Mouse (Mus musculus) kidney, embryonic 15.5 days (tissue): Measurements from ENCODE around the gene Kcnt2. TPM values are rescaled to one million over a fixed set of nuclear protein-coding genes. Genes with fewer than 3 reads are reported as not detected.

ENCODE experiments used
- ATAC-seq: fragments of 200-750 bp; cut with Nextera tagmentation; replicated peaks from 2 replicates; pipeline ENCODE4 v1.8.0; 2017; ENCODE audit warnings: moderate TSS enrichment; ENCODE audit not compliant: low FRiP score
- H3K27ac ChIP-seq: fragments of 300-500 bp; sonication (generic); 2 replicates; pipeline ENCODE4 v1.5.1; 2015; ENCODE audit warnings: mild to moderate bottlenecking, inconsistent platforms
- H3K27me3 ChIP-seq: fragments of 300-500 bp; sonication (generic); 2 replicates; pipeline ENCODE4 v1.6.1; 2015; ENCODE audit warnings: inconsistent platforms
- H3K36me3 ChIP-seq: fragments of 300-500 bp; sonication (generic); 2 replicates; pipeline ENCODE4 v1.6.1; 2015; ENCODE audit warnings: inconsistent platforms
- H3K4me1 ChIP-seq: fragments of 300-500 bp; sonication (generic); 2 replicates; pipeline ENCODE4 v1.6.1; 2015; ENCODE audit warnings: inconsistent platforms
- H3K4me2 ChIP-seq: fragments of 300-500 bp; sonication (generic); 2 replicates; pipeline ENCODE4 v1.6.1; 2015; ENCODE audit warnings: moderate library complexity, mild to moderate bottlenecking, inconsistent platforms
- H3K4me3 ChIP-seq: fragments of 300-500 bp; sonication (generic); replicated peaks from 2 replicates; pipeline ENCODE4 v1.5.1; 2015; ENCODE audit warnings: mild to moderate bottlenecking, inconsistent platforms
- H3K9ac ChIP-seq: fragments of 300-500 bp; sonication (generic); 2 replicates; pipeline ENCODE4 v1.6.1; 2015; ENCODE audit warnings: mild to moderate bottlenecking, inconsistent platforms
- H3K9me3 ChIP-seq: fragments of 300-500 bp; sonication (generic); replicated peaks from 2 replicates; pipeline ENCODE4 v1.6.1; 2016; ENCODE audit warnings: inconsistent platforms
- WGBS: fragments of 180-500 bp; shearing (Covaris S2); methylation state at CpG from one replicate; pipeline ENCODE4 v1.1.7; 2015; ENCODE audit warnings: mixed read lengths; 5-methylcytosine and 5-hydroxymethylcytosine counted together
- polyA plus RNA-seq: library from polyadenylated mRNA; unstranded; fragments of >200 nt; fragmentation: Nextera tagmentation; extraction: Ambion mirVana; gene quantifications from 2 replicates; pipeline ENCODE4 v1.2.1, GENCODE M21; 2015

The Kcnt2 gene
- polyA plus RNA-seq, 1 experiment from 2014 or later = 3.8 TPM

GRCm38 (mm10) chr1:140379526-140379925, 133.6 kb downstream of the Kcnt2 start:
- WGBS = 50% methylated on average over 2 of the region's 2 CpGs
- no peak overlapping the region for H3K9ac ChIP-seq
- no peak overlapping the region for H3K27ac ChIP-seq

GRCm38 (mm10) chr1:140381093-140381492, 135.1 kb downstream of the Kcnt2 start:
- no peaks in the 10 kb centered on the region for H3K36me3 ChIP-seq
- H3K27me3 ChIP-seq = no peaks in the 10 kb centered on the region
- no peak overlapping the region for H3K9ac ChIP-seq
- 94% methylated on average over 3 of the region's 3 CpGs for WGBS
- no peak overlapping the region for H3K4me3 ChIP-seq
- ATAC-seq = no peak
- no peak overlapping the region for H3K4me2 ChIP-seq
- H3K9me3 ChIP-seq = no peaks in the 10 kb centered on the region
- H3K4me1 ChIP-seq = no peaks in the 10 kb centered on the region
- H3K27ac ChIP-seq = no peak overlapping the region

More at GRCm38 (mm10) chr1:140379526-140379925, 133.6 kb downstream of the Kcnt2 start:
- Histone ChIP-seq H3K36me3 (no peaks in the 10 kb centered on the region), H3K9me3 (no peaks in the 10 kb centered on the region), H3K4me3 (no peak overlapping the region), H3K4me2 (no peak overlapping the region), H3K27me3 (no peaks in the 10 kb centered on the region), H3K4me1 (no peaks in the 10 kb centered on the region)
- no peak for ATAC-seq

- H3K9me3 ChIP-seq = no peaks in the 10 kb centered on the region
- no peak overlapping the region for H3K4me2 ChIP-seq
- H3K27me3 ChIP-seq = no peaks in the 10 kb centered on the region
- ATAC-seq = no peak
- H3K27ac ChIP-seq = no peak overlapping the region
- 87% methylated on average over 4 of the region's 4 CpGs for WGBS
- H3K36me3 ChIP-seq = no peaks in the 10 kb centered on the region
- H3K4me3 ChIP-seq = no peak overlapping the region
- no peak overlapping the region for H3K9ac ChIP-seq
- H3K4me1 ChIP-seq = no peaks in the 10 kb centered on the region
Measured at GRCm38 (mm10) chr1:140390301-140390700, 144.3 kb downstream of the Kcnt2 start.

GRCm38 (mm10) chr1:140397756-140398155, 151.8 kb downstream of the Kcnt2 start:
- no peaks in the 10 kb centered on the region for H3K4me1 ChIP-seq
- no peak overlapping the region for H3K27ac ChIP-seq
- no peak overlapping the region for H3K4me2 ChIP-seq
- no peaks in the 10 kb centered on the region for H3K9me3 ChIP-seq
- ATAC-seq = no peak
- no peaks in the 10 kb centered on the region for H3K27me3 ChIP-seq
- no peaks in the 10 kb centered on the region for H3K36me3 ChIP-seq
- no peak overlapping the region for H3K4me3 ChIP-seq
- no peak overlapping the region for H3K9ac ChIP-seq

GRCm38 (mm10) chr1:140406631-140407288, 160.8 kb downstream of the Kcnt2 start:
- Histone ChIP-seq H3K27me3 (no peaks in the 10 kb centered on the region), H3K4me2 (no peak overlapping the region), H3K9me3 (no peaks in the 10 kb centered on the region), H3K9ac (no peak overlapping the region), H3K27ac (no peak overlapping the region), H3K4me3 (no peak overlapping the region), H3K4me1 (no peaks in the 10 kb centered on the region), H3K36me3 (no peaks in the 10 kb centered on the region)
- WGBS = 81% methylated on average over 4 of the region's 4 CpGs
- no peak for ATAC-seq

- no peak overlapping the region for H3K27ac ChIP-seq
- no peaks in the 10 kb centered on the region for H3K36me3 ChIP-seq
- no peak for ATAC-seq
- 66% methylated on average over 1 of the region's 1 CpGs for WGBS
- H3K4me3 ChIP-seq = no peak overlapping the region
- H3K4me2 ChIP-seq = no peak overlapping the region
- no peaks in the 10 kb centered on the region for H3K9me3 ChIP-seq
- H3K27me3 ChIP-seq = no peaks in the 10 kb centered on the region
- no peaks in the 10 kb centered on the region for H3K4me1 ChIP-seq
- H3K9ac ChIP-seq = no peak overlapping the region
Measured at GRCm38 (mm10) chr1:140415761-140416160, 169.8 kb downstream of the Kcnt2 start.

- Histone ChIP-seq H3K4me2 (no peak overlapping the region), H3K36me3 (no peaks in the 10 kb centered on the region), H3K9ac (no peak overlapping the region), H3K27ac (peak overlapping the region; percentile 66; the same call in 1 of the 2 replicates), H3K4me1 (no peaks in the 10 kb centered on the region), H3K4me3 (no peak overlapping the region), H3K27me3 (no peaks in the 10 kb centered on the region), H3K9me3 (no peaks in the 10 kb centered on the region)
- ATAC-seq = peak; percentile 88
Measured at GRCm38 (mm10) chr1:140422954-140423353, 177.0 kb downstream of the Kcnt2 start.

- Histone ChIP-seq H3K36me3 (no peaks in the 10 kb centered on the region), H3K27me3 (no peaks in the 10 kb centered on the region), H3K9me3 (no peaks in the 10 kb centered on the region), H3K4me3 (no peak overlapping the region), H3K4me2 (no peak overlapping the region), H3K27ac (0 out of 2 replicates have a peak overlapping the region, but pooled peaks have one; percentile 27), H3K9ac (no peak overlapping the region), H3K4me1 (no peaks in the 10 kb centered on the region)
- WGBS = 39% methylated on average over 2 of the region's 2 CpGs
- peak; percentile 78 for ATAC-seq
Measured at GRCm38 (mm10) chr1:140429284-140429850, 183.4 kb downstream of the Kcnt2 start.

GRCm38 (mm10) chr1:140432039-140432438, 186.1 kb downstream of the Kcnt2 start:
- ATAC-seq = no peak
- Histone ChIP-seq H3K27ac (no peak overlapping the region), H3K4me2 (no peak overlapping the region), H3K36me3 (no peaks in the 10 kb centered on the region), H3K4me1 (no peaks in the 10 kb centered on the region), H3K27me3 (no peaks in the 10 kb centered on the region), H3K4me3 (no peak overlapping the region), H3K9ac (no peak overlapping the region), H3K9me3 (no peaks in the 10 kb centered on the region)
- 50% methylated on average over 1 of the region's 1 CpGs for WGBS

- Histone ChIP-seq H3K4me1 (no peaks in the 10 kb centered on the region), H3K4me3 (no peak overlapping the region), H3K27ac (no peak overlapping the region), H3K27me3 (no peaks in the 10 kb centered on the region), H3K9ac (no peak overlapping the region), H3K4me2 (no peak overlapping the region), H3K9me3 (no peaks in the 10 kb centered on the region), H3K36me3 (no peaks in the 10 kb centered on the region)
- no peak for ATAC-seq
- WGBS = 74% methylated on average over 2 of the region's 2 CpGs
Measured at GRCm38 (mm10) chr1:140434791-140435190, 188.8 kb downstream of the Kcnt2 start.

- ATAC-seq = no peak
- H3K27me3 ChIP-seq = no peaks in the 10 kb centered on the region
- no peaks in the 10 kb centered on the region for H3K9me3 ChIP-seq
- H3K4me1 ChIP-seq = no peaks in the 10 kb centered on the region
- H3K4me3 ChIP-seq = no peak overlapping the region
- no peak overlapping the region for H3K9ac ChIP-seq
- no peak overlapping the region for H3K27ac ChIP-seq
- H3K4me2 ChIP-seq = no peak overlapping the region
- no peaks in the 10 kb centered on the region for H3K36me3 ChIP-seq
- 63% methylated on average over 5 of the region's 5 CpGs for WGBS
Measured at GRCm38 (mm10) chr1:140438176-140438575, 192.2 kb downstream of the Kcnt2 start.

- Histone ChIP-seq H3K27me3 (no peaks in the 10 kb centered on the region), H3K4me1 (no peaks in the 10 kb centered on the region), H3K9me3 (no peaks in the 10 kb centered on the region), H3K36me3 (no peaks in the 10 kb centered on the region), H3K4me2 (no peak overlapping the region), H3K9ac (no peak overlapping the region), H3K27ac (no peak overlapping the region), H3K4me3 (no peak overlapping the region)
- WGBS = 69% methylated on average over 1 of the region's 1 CpGs
- ATAC-seq = no peak
Measured at GRCm38 (mm10) chr1:140443904-140444303, 197.9 kb downstream of the Kcnt2 start.

- H3K4me2 ChIP-seq = no peak overlapping the region
- H3K4me3 ChIP-seq = no peak overlapping the region
- no peak for ATAC-seq
- no peaks in the 10 kb centered on the region for H3K36me3 ChIP-seq
- H3K4me1 ChIP-seq = no peaks in the 10 kb centered on the region
- H3K27ac ChIP-seq = no peak overlapping the region
- WGBS = 74% methylated on average over 5 of the region's 5 CpGs
- H3K9ac ChIP-seq = no peak overlapping the region
- no peaks in the 10 kb centered on the region for H3K9me3 ChIP-seq
- H3K27me3 ChIP-seq = no peaks in the 10 kb centered on the region
Measured at GRCm38 (mm10) chr1:140444394-140444793, 198.4 kb downstream of the Kcnt2 start.
